Mouse (Mus musculus): ENCODE measurements around the gene Arhgap44. TPM values are rescaled to one million over a fixed set of nuclear protein-coding genes. Genes with fewer than 3 reads are reported as not detected.

Gene Arhgap44
- polyA plus RNA-seq (2016; fragmentation: Nextera tagmentation; extraction: Ambion mirVana) = 5.6 and 7.3 TPM in 2 replicates

GRCm38 (mm10) chr11:65162767-65163120 is at the start of gene Arhgap44:
Gene Arhgap44, minus strand, starts transcription at chr11:65162961.
- 0% methylated on average over 24 of the region's 27 CpGs for WGBS
- Histone ChIP-seq H3K36me3 (replicated peaks) (no peaks in the 10 kb centered on the region), H3K4me1 (peaks cover 9% of the 10 kb centered on the region), H3K9me3 (no peaks in the 10 kb centered on the region), H3K27ac (no peak within 1 kb of the TSS), H3K27me3 (peaks cover 13% of the 10 kb centered on the region; the same call in 1 of the 2 replicates), H3K4me2 (peak within 1 kb of the TSS; percentile 91), H3K4me3 (replicated peaks) (peak within 1 kb of the TSS; percentile 83), H3K9ac (peak within 1 kb of the TSS; percentile 88)
- peak; percentile 97 for ATAC-seq (ENCODE audit: low FRiP score)

- no peak overlapping the region for H3K4me3 ChIP-seq (replicated peaks)
- 78% methylated on average over 6 of the region's 6 CpGs for WGBS
Observed at GRCm38 (mm10) chr11:65211701-65212100, 48.9 kb upstream of the Arhgap44 start.

GRCm38 (mm10) chr11:65209441-65209840 is 46.7 kb upstream of the Arhgap44 start:
- Histone ChIP-seq H3K4me2 (no peak overlapping the region), H3K9ac (no peak overlapping the region), H3K27ac (no peak overlapping the region), H3K4me1 (peaks cover 5% of the 10 kb centered on the region), H3K4me3 (replicated peaks) (no peak overlapping the region), H3K36me3 (replicated peaks) (no peaks in the 10 kb centered on the region), H3K9me3 (no peaks in the 10 kb centered on the region), H3K27me3 (no peaks in the 10 kb centered on the region)
- WGBS = 52% methylated on average over 6 of the region's 6 CpGs
- no peak for ATAC-seq (ENCODE audit: low FRiP score)

More at GRCm38 (mm10) chr11:65211701-65212100, 48.9 kb upstream of the Arhgap44 start:
- Histone ChIP-seq H3K9me3 (no peaks in the 10 kb centered on the region), H3K4me1 (peaks cover 8% of the 10 kb centered on the region; the same call in 1 of the 2 replicates), H3K27ac (no peak overlapping the region), H3K9ac (no peak overlapping the region), H3K27me3 (no peaks in the 10 kb centered on the region), H3K36me3 (replicated peaks) (no peaks in the 10 kb centered on the region), H3K4me2 (no peak overlapping the region)
- ATAC-seq (ENCODE audit: low FRiP score) = no peak

GRCm38 (mm10) chr11:65205306-65205705 is 42.5 kb upstream of the Arhgap44 start:
- H3K36me3 ChIP-seq (replicated peaks) = no peaks in the 10 kb centered on the region
- no peak overlapping the region for H3K4me3 ChIP-seq (replicated peaks)
- no peaks in the 10 kb centered on the region for H3K27me3 ChIP-seq
- 86% methylated on average over 5 of the region's 5 CpGs for WGBS
- H3K9ac ChIP-seq = no peak overlapping the region
- peaks cover 11% of the 10 kb centered on the region for H3K4me1 ChIP-seq
- no peak overlapping the region for H3K27ac ChIP-seq
- H3K9me3 ChIP-seq = no peaks in the 10 kb centered on the region
- ATAC-seq (ENCODE audit: low FRiP score) = no peak
- H3K4me2 ChIP-seq = no peak overlapping the region

GRCm38 (mm10) chr11:65204651-65205050 is 41.9 kb upstream of the Arhgap44 start:
- Histone ChIP-seq H3K4me2 (no peak overlapping the region), H3K9ac (no peak overlapping the region), H3K9me3 (no peaks in the 10 kb centered on the region), H3K27ac (no peak overlapping the region), H3K27me3 (no peaks in the 10 kb centered on the region), H3K36me3 (replicated peaks) (no peaks in the 10 kb centered on the region), H3K4me3 (replicated peaks) (no peak overlapping the region), H3K4me1 (peaks cover 11% of the 10 kb centered on the region)
- no peak for ATAC-seq (ENCODE audit: low FRiP score)
- 82% methylated on average over 13 of the region's 13 CpGs for WGBS

- Histone ChIP-seq H3K27ac (no peak overlapping the region), H3K9me3 (no peaks in the 10 kb centered on the region), H3K4me2 (no peak overlapping the region), H3K36me3 (replicated peaks) (no peaks in the 10 kb centered on the region), H3K9ac (no peak overlapping the region), H3K4me1 (peaks cover 11% of the 10 kb centered on the region), H3K27me3 (no peaks in the 10 kb centered on the region), H3K4me3 (replicated peaks) (no peak overlapping the region)
- ATAC-seq (ENCODE audit: low FRiP score) = no peak
- WGBS = 91% methylated on average over 1 of the region's 1 CpGs
Observed at GRCm38 (mm10) chr11:65203020-65203419, 40.3 kb upstream of the Arhgap44 start.

- H3K27me3 ChIP-seq = no peaks in the 10 kb centered on the region
- no peaks in the 10 kb centered on the region for H3K9me3 ChIP-seq
- H3K27ac ChIP-seq = no peak overlapping the region
- H3K9ac ChIP-seq = no peak overlapping the region
- H3K4me3 ChIP-seq (replicated peaks) = no peak overlapping the region
- H3K36me3 ChIP-seq (replicated peaks) = no peaks in the 10 kb centered on the region
- no peak for ATAC-seq (ENCODE audit: low FRiP score)
- H3K4me2 ChIP-seq = no peak overlapping the region
- WGBS = 44% methylated on average over 5 of the region's 5 CpGs
- H3K4me1 ChIP-seq = peaks cover 11% of the 10 kb centered on the region
Observed at GRCm38 (mm10) chr11:65202236-65202635, 39.5 kb upstream of the Arhgap44 start.

- 86% methylated on average over 3 of the region's 3 CpGs for WGBS
- no peaks in the 10 kb centered on the region for H3K36me3 ChIP-seq (replicated peaks)
- no peak overlapping the region for H3K27ac ChIP-seq
- H3K27me3 ChIP-seq = no peaks in the 10 kb centered on the region
- no peak overlapping the region for H3K4me3 ChIP-seq (replicated peaks)
- H3K4me2 ChIP-seq = no peak overlapping the region
- H3K4me1 ChIP-seq = peaks cover 5% of the 10 kb centered on the region; the same call in 1 of the 2 replicates
- ATAC-seq (ENCODE audit: low FRiP score) = no peak
- no peak overlapping the region for H3K9ac ChIP-seq
- no peaks in the 10 kb centered on the region for H3K9me3 ChIP-seq
Observed at GRCm38 (mm10) chr11:65198026-65198425, 35.3 kb upstream of the Arhgap44 start.

- H3K27ac ChIP-seq = no peak overlapping the region
- peaks cover 5% of the 10 kb centered on the region; the same call in 1 of the 2 replicates for H3K4me1 ChIP-seq
- no peak; the same call in 1 of the 2 replicates for ATAC-seq (ENCODE audit: low FRiP score)
- no peaks in the 10 kb centered on the region for H3K9me3 ChIP-seq
- H3K9ac ChIP-seq = no peak overlapping the region
- H3K4me2 ChIP-seq = no peak overlapping the region
- no peak overlapping the region for H3K4me3 ChIP-seq (replicated peaks)
- H3K27me3 ChIP-seq = no peaks in the 10 kb centered on the region
- WGBS = 5% methylated on average over 3 of the region's 3 CpGs
- no peaks in the 10 kb centered on the region for H3K36me3 ChIP-seq (replicated peaks)
Observed at GRCm38 (mm10) chr11:65197280-65197679, 34.5 kb upstream of the Arhgap44 start.

GRCm38 (mm10) chr11:65186974-65187373 is 24.2 kb upstream of the Arhgap44 start:
- Histone ChIP-seq H3K27me3 (no peaks in the 10 kb centered on the region), H3K27ac (no peak overlapping the region), H3K4me1 (no peaks in the 10 kb centered on the region), H3K4me3 (replicated peaks) (no peak overlapping the region), H3K9me3 (no peaks in the 10 kb centered on the region), H3K9ac (no peak overlapping the region), H3K4me2 (no peak overlapping the region), H3K36me3 (replicated peaks) (no peaks in the 10 kb centered on the region)
- 85% methylated on average over 12 of the region's 12 CpGs for WGBS
- ATAC-seq (ENCODE audit: low FRiP score) = no peak

- Histone ChIP-seq H3K4me3 (replicated peaks) (no peak overlapping the region), H3K27me3 (no peaks in the 10 kb centered on the region), H3K4me1 (no peaks in the 10 kb centered on the region), H3K4me2 (no peak overlapping the region), H3K9ac (no peak overlapping the region), H3K36me3 (replicated peaks) (no peaks in the 10 kb centered on the region), H3K9me3 (no peaks in the 10 kb centered on the region), H3K27ac (no peak overlapping the region)
- 89% methylated on average over 1 of the region's 1 CpGs for WGBS
- ATAC-seq (ENCODE audit: low FRiP score) = no peak
Observed at GRCm38 (mm10) chr11:65185114-65185513, 22.4 kb upstream of the Arhgap44 start.

- Histone ChIP-seq H3K4me2 (no peak overlapping the region), H3K4me3 (replicated peaks) (no peak overlapping the region), H3K27me3 (no peaks in the 10 kb centered on the region), H3K36me3 (replicated peaks) (no peaks in the 10 kb centered on the region), H3K27ac (no peak overlapping the region), H3K4me1 (no peaks in the 10 kb centered on the region), H3K9ac (no peak overlapping the region), H3K9me3 (no peaks in the 10 kb centered on the region)
- whole genome bisulfite sequencing = 91% methylated on average over 4 of the region's 4 CpGs
- ATAC-seq (ENCODE audit: low FRiP score) = no peak
Observed at GRCm38 (mm10) chr11:65170121-65170750, 7.5 kb upstream of the Arhgap44 start.

Measured in forebrain, embryonic 12.5 days (tissue).